Comparison of ENCODE assay signal across 9 mouse cellular contexts in the genomic region with DNA sequence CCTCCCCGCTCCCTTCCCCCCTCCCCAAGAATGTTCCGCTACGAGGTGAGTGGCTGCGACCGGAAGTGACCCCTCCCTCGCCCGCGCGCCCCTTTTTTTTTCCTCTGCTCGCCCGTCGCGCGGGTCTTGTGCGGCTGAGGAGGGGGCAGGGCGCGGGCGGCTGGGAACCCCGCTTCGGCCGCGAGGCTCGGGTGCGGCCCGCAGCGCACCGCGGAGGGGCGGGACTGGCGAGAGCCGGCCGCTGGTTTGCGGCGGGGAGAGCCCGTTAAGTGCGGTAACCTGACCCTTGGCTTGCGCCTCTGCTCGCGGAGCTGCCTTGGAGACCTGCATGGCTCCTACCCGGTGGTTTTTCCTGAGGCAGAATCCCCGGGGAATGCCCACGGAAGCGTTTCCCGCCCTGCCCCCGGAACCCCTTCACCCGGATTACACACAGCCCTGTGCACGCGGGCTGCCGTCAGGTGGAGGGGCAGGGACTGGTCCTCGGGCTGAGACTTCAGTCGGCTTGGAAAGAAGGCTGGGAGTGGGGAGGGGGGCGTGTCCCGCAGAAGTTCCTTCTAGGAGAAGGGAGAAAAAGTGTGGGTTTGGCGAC. TPM values are rescaled to one million over a fixed set of nuclear protein-coding genes. Genes with fewer than 3 reads are reported as not detected.
DNase-seq lines count a peak whose midpoint lies in the region; ATAC-seq and TF ChIP-seq lines count a peak whose summit lies in the region.
"Had no signal": no experiment of that assay in that cellular context is flagged by ENCODE, and none has a peak within 500 bp of the region (broad histone marks: within the 10 kb centered on the region; RNA-seq: fewer than 3 reads in every experiment).

No protein-coding gene starts in this region.

- H3K9ac ChIP-seq in embryonic facial prominence, embryonic 14.5 days (ENCODE audit: low read depth, low read length) = peak overlapping the region; percentile 85
- H3K9ac ChIP-seq in heart, adult 2 months (ENCODE audit: low read depth, low read length) = peak overlapping the region; percentile 94
- H3K9ac ChIP-seq in intestine, postnatal 0 days (ENCODE audit: low read depth, low read length) = peak overlapping the region; percentile 87
- peak overlapping the region; percentile 94 for H3K9ac ChIP-seq in liver, embryonic 14.5 days (replicated peaks)
- H3K9ac ChIP-seq in neural tube, embryonic 13.5 days = peak overlapping the region; percentile 87

- ATAC-seq in CD4-positive, CD25-positive, alpha-beta regulatory T cell, adult 4 months = peak; percentile 51
- peak; percentile 64 for ATAC-seq in embryonic facial prominence, embryonic 14.5 days (ENCODE audit: low read depth)
- peak; percentile 63 for ATAC-seq in intestine, postnatal 0 days
- ATAC-seq in liver, embryonic 14.5 days (ENCODE audit: insufficient read depth) = peak; percentile 68
- peak; percentile 52; the same call in 1 of the 2 replicates for ATAC-seq in neural tube, embryonic 13.5 days (ENCODE audit: low read depth)

- peak overlapping the region; percentile 93 for H3K27ac ChIP-seq in embryonic facial prominence, embryonic 14.5 days (replicated peaks; ENCODE audit: low read depth, low read length)
- H3K27ac ChIP-seq in heart, adult 2 months = peak overlapping the region; percentile 90
- H3K27ac ChIP-seq in intestine, postnatal 0 days (ENCODE audit: low read depth, low read length) = peak overlapping the region; percentile 92
- H3K27ac ChIP-seq in liver, embryonic 14.5 days = peak overlapping the region; percentile 55
- H3K27ac ChIP-seq in neural tube, embryonic 13.5 days (replicated peaks) = peak overlapping the region; percentile 93

- no peak for TF ChIP-seq CTCF in heart, adult 2 months (IDR thresholded peaks at IDR 0.05)
- no peak for TF ChIP-seq CTCF in intestine, postnatal 0 days (IDR thresholded peaks at IDR 0.05; ENCODE audit: low read depth)
- no peak for TF ChIP-seq CTCF in liver, embryonic 14.5 days (IDR thresholded peaks at IDR 0.05; ENCODE audit: low read depth)

- H3K9me3 ChIP-seq in embryonic facial prominence, embryonic 14.5 days (ENCODE audit: control insufficient read depth, low read length) = no peaks in the 10 kb centered on the region
- H3K9me3 ChIP-seq in intestine, postnatal 0 days (ENCODE audit: control insufficient read depth) = no peaks in the 10 kb centered on the region
- no peaks in the 10 kb centered on the region for H3K9me3 ChIP-seq in liver, embryonic 14.5 days (ENCODE audit: control insufficient read depth, low read length)
- no peaks in the 10 kb centered on the region for H3K9me3 ChIP-seq in neural tube, embryonic 13.5 days

- no peak for TF ChIP-seq EP300 in heart, adult 2 months (IDR thresholded peaks at IDR 0.05; ENCODE audit: insufficient read depth, low read depth, low read length)
- TF ChIP-seq EP300 in liver, embryonic 14.5 days (IDR thresholded peaks at IDR 0.05; ENCODE audit: low read depth) = no peak

- H3K27me3 ChIP-seq in embryonic facial prominence, embryonic 14.5 days (replicated peaks; ENCODE audit: control insufficient read depth, insufficient read depth, low read length) = no peaks in the 10 kb centered on the region
- H3K27me3 ChIP-seq in heart, adult 2 months (ENCODE audit: control insufficient read depth, insufficient read depth, low read length) = no peaks in the 10 kb centered on the region
- no peaks in the 10 kb centered on the region for H3K27me3 ChIP-seq in intestine, postnatal 0 days (replicated peaks; ENCODE audit: control insufficient read depth, insufficient read depth, low read length)
- no peaks in the 10 kb centered on the region; the same call in 1 of the 2 replicates for H3K27me3 ChIP-seq in liver, embryonic 14.5 days (ENCODE audit: control insufficient read depth, insufficient read depth, low read length)
- no peaks in the 10 kb centered on the region for H3K27me3 ChIP-seq in neural tube, embryonic 13.5 days

- peaks cover 16% of the 10 kb centered on the region for H3K4me1 ChIP-seq in embryonic facial prominence, embryonic 14.5 days (ENCODE audit: control insufficient read depth, insufficient read depth, low read length)
- peaks cover 4% of the 10 kb centered on the region for H3K4me1 ChIP-seq in heart, adult 2 months (ENCODE audit: control insufficient read depth, insufficient read depth, low read length)
- 0 out of 2 replicates have a peak, but pooled peaks cover 3% of the 10 kb centered on the region for H3K4me1 ChIP-seq in intestine, postnatal 0 days (replicated peaks; ENCODE audit: control insufficient read depth, insufficient read depth, low read length)
- peaks cover 7 to 9% of the 10 kb centered on the region in 2 experiments for H3K4me1 ChIP-seq in liver, embryonic 14.5 days (replicated peaks; ENCODE audit: control insufficient read depth in 2 of 2, insufficient read depth in 2 of 2, low read length in 1 of 2)
- peaks cover 40% of the 10 kb centered on the region for H3K4me1 ChIP-seq in neural tube, embryonic 13.5 days (replicated peaks)

- intact Hi-C loops in heart, adult 2 months (cut with DNase I) = loop anchor here (2.0 to 10.0 kb wide), 4 partner anchors 98 to 1708 kb away; partner anchors contain the start of genes Fen1, Mrpl16 and Tmem258

- peaks cover 18% of the 10 kb centered on the region for H3K36me3 ChIP-seq in embryonic facial prominence, embryonic 14.5 days (ENCODE audit: control insufficient read depth, insufficient read depth, low read length)
- H3K36me3 ChIP-seq in heart, adult 2 months (ENCODE audit: control insufficient read depth, insufficient read depth, low read length) = peaks cover 36% of the 10 kb centered on the region
- no peaks in the 10 kb centered on the region for H3K36me3 ChIP-seq in intestine, postnatal 0 days (ENCODE audit: control insufficient read depth, insufficient read depth)
- peaks cover 5% of the 10 kb centered on the region; the same call in 1 of the 2 replicates for H3K36me3 ChIP-seq in liver, embryonic 14.5 days (replicated peaks; ENCODE audit: control insufficient read depth, insufficient read depth, low read depth)
- peaks cover 16% of the 10 kb centered on the region for H3K36me3 ChIP-seq in neural tube, embryonic 13.5 days

- under 1% methylated on average over 17 of the region's 54 CpGs for WGBS in embryonic facial prominence, embryonic 14.5 days
- 1% methylated on average over 37 of the region's 54 CpGs for WGBS in heart, adult 2 months
- WGBS in intestine, postnatal 0 days = under 1% methylated on average over 51 of the region's 54 CpGs
- WGBS in liver, embryonic 14.5 days (ENCODE audit: insufficient replicate concordance) = under 1% methylated on average over 50 of the region's 54 CpGs
- under 1% methylated on average over 54 of the region's 54 CpGs for WGBS in neural tube, embryonic 13.5 days

- DNase-seq in adrenal gland, adult (ENCODE audit: inconsistent age in 2 of 2, low spot score in 1 of 2) = peak; percentile 74 to 91
- DNase-seq in embryonic facial prominence, embryonic 14.5 days (ENCODE audit: low spot score) = peak; percentile 77
- peak; percentile 70 to 72 for DNase-seq in heart, adult 2 months
- peak; percentile 11 to 23 (median 23) for DNase-seq in liver, embryonic 14.5 days (ENCODE audit: low read depth in 3 of 3, low spot score in 3 of 3)
- peak; percentile 69 for DNase-seq in thymus, postnatal 4 days

- peak overlapping the region; percentile 88 for H3K4me3 ChIP-seq in embryonic facial prominence, embryonic 14.5 days (ENCODE audit: low read depth, low read length)
- peak overlapping the region; percentile 92 for H3K4me3 ChIP-seq in heart, adult 2 months
- peak overlapping the region; percentile 98 for H3K4me3 ChIP-seq in intestine, postnatal 0 days (ENCODE audit: low read depth, low read length)
- peak overlapping the region; percentile 74 to 76 for H3K4me3 ChIP-seq in liver, embryonic 14.5 days (ENCODE audit: insufficient read depth in 1 of 2, low read depth in 2 of 2, low read length in 2 of 2)
- H3K4me3 ChIP-seq in neural tube, embryonic 13.5 days = peak overlapping the region; percentile 93

- no peak for TF ChIP-seq POLR2A in heart, adult 2 months (IDR thresholded peaks at IDR 0.05; ENCODE audit: insufficient read depth, low read depth, low read length)

- peak overlapping the region; percentile 79 for H3K4me2 ChIP-seq in embryonic facial prominence, embryonic 14.5 days (ENCODE audit: low read depth, low read length)
- peak overlapping the region; percentile 67 for H3K4me2 ChIP-seq in intestine, postnatal 0 days (replicated peaks; ENCODE audit: low read depth)
- H3K4me2 ChIP-seq in liver, embryonic 14.5 days (ENCODE audit: low read depth) = peak overlapping the region; percentile 90
- H3K4me2 ChIP-seq in neural tube, embryonic 13.5 days = peak overlapping the region; percentile 84

- H3K79me2 ChIP-seq in heart, adult 2 months (replicated peaks; ENCODE audit: control insufficient read depth, insufficient read depth, low read length) = peaks cover 3% of the 10 kb centered on the region; the same call in 1 of the 2 replicates

RNA-seq across cellular contexts. Expression of gene Patl1, which starts 0.4 kb away (rescaled TPM):
- polyA plus RNA-seq in CD4-positive, CD25-positive, alpha-beta regulatory T cell, adult 4 months (2017; shearing (Covaris generic)) = 10 to 100 TPM; 17.6 to 18.1 TPM
- polyA plus RNA-seq in embryonic facial prominence, embryonic 14.5 days (2014; fragmentation: Nextera tagmentation; extraction: Ambion mirVana) = 18.7 and 19.4 TPM in 2 replicates
- 10 to 100 TPM; 28.6 to 32.7 TPM for total RNA-seq in heart, adult 2 months (2021)
- 19.3 and 23.2 TPM in 2 replicates for polyA plus RNA-seq in heart, adult 2 months (2012; rRNA removed)
- polyA plus RNA-seq in intestine, postnatal 0 days (2015; fragmentation: Nextera tagmentation; extraction: Ambion mirVana) = 8.4 and 9.3 TPM in 2 replicates
- polyA plus RNA-seq in liver, embryonic 14.5 days (2012; rRNA removed) = 8.0 and 8.7 TPM in 2 replicates
- polyA plus RNA-seq in liver, embryonic 14.5 days (2014; fragmentation: Nextera tagmentation; extraction: Ambion mirVana) = 6.0 and 7.1 TPM in 2 replicates
- 15.8 and 18.3 TPM in 2 replicates for polyA plus RNA-seq in neural tube, embryonic 13.5 days (2015; fragmentation: Nextera tagmentation; extraction: Ambion mirVana)

RNA-seq across cellular contexts. Expression of gene Olfr1420, which starts 26.3 kb away (rescaled TPM):
- under 1 TPM in 1 of 2 experiments, not detected in 1; 0.42 TPM for polyA plus RNA-seq in CD4-positive, CD25-positive, alpha-beta regulatory T cell, adult 4 months (2017; shearing (Covaris generic))
- polyA plus RNA-seq in embryonic facial prominence, embryonic 14.5 days (2014; fragmentation: Nextera tagmentation; extraction: Ambion mirVana) = 0.19 and 0.22 TPM in 2 replicates
- not detected for total RNA-seq in heart, adult 2 months (2021)
- not detected in 2 replicates for polyA plus RNA-seq in heart, adult 2 months (2012; rRNA removed)
- 0.05 TPM in 1 of 2 replicates, not detected in the other for polyA plus RNA-seq in intestine, postnatal 0 days (2015; fragmentation: Nextera tagmentation; extraction: Ambion mirVana)
- not detected in 2 replicates for polyA plus RNA-seq in liver, embryonic 14.5 days (2012; rRNA removed)
- not detected in 2 replicates for polyA plus RNA-seq in liver, embryonic 14.5 days (2014; fragmentation: Nextera tagmentation; extraction: Ambion mirVana)
- polyA plus RNA-seq in neural tube, embryonic 13.5 days (2015; fragmentation: Nextera tagmentation; extraction: Ambion mirVana) = not detected in 2 replicates
- polyA plus RNA-seq: large intestine, adult 2 months had no signal

RNA-seq across cellular contexts. Expression of gene Olfr1419, which starts 37.7 kb away (rescaled TPM):
- not detected for polyA plus RNA-seq in CD4-positive, CD25-positive, alpha-beta regulatory T cell, adult 4 months (2017; shearing (Covaris generic))
- polyA plus RNA-seq in embryonic facial prominence, embryonic 14.5 days (2014; fragmentation: Nextera tagmentation; extraction: Ambion mirVana) = not detected in 2 replicates
- not detected for total RNA-seq in heart, adult 2 months (2021)
- polyA plus RNA-seq in heart, adult 2 months (2012; rRNA removed) = not detected in 2 replicates
- polyA plus RNA-seq in intestine, postnatal 0 days (2015; fragmentation: Nextera tagmentation; extraction: Ambion mirVana) = not detected in 2 replicates
- not detected in 2 replicates for polyA plus RNA-seq in liver, embryonic 14.5 days (2012; rRNA removed)
- polyA plus RNA-seq in liver, embryonic 14.5 days (2014; fragmentation: Nextera tagmentation; extraction: Ambion mirVana) = not detected in 2 replicates
- not detected in 2 replicates for polyA plus RNA-seq in neural tube, embryonic 13.5 days (2015; fragmentation: Nextera tagmentation; extraction: Ambion mirVana)
- polyA plus RNA-seq: large intestine, adult 2 months had no signal

RNA-seq across cellular contexts. Expression of gene Olfr1418, which starts 51.8 kb away (rescaled TPM):
- not detected for polyA plus RNA-seq in CD4-positive, CD25-positive, alpha-beta regulatory T cell, adult 4 months (2017; shearing (Covaris generic))
- not detected in 2 replicates for polyA plus RNA-seq in embryonic facial prominence, embryonic 14.5 days (2014; fragmentation: Nextera tagmentation; extraction: Ambion mirVana)
- total RNA-seq in heart, adult 2 months (2021) = not detected
- polyA plus RNA-seq in heart, adult 2 months (2012; rRNA removed) = not detected in 2 replicates
- not detected in 2 replicates for polyA plus RNA-seq in intestine, postnatal 0 days (2015; fragmentation: Nextera tagmentation; extraction: Ambion mirVana)
- polyA plus RNA-seq in liver, embryonic 14.5 days (2012; rRNA removed) = not detected in 2 replicates
- not detected in 2 replicates for polyA plus RNA-seq in liver, embryonic 14.5 days (2014; fragmentation: Nextera tagmentation; extraction: Ambion mirVana)
- not detected in 2 replicates for polyA plus RNA-seq in neural tube, embryonic 13.5 days (2015; fragmentation: Nextera tagmentation; extraction: Ambion mirVana)
- polyA plus RNA-seq: large intestine, adult 2 months had no signal

RNA-seq across cellular contexts. Expression of gene Osbp, which starts 53.1 kb away (rescaled TPM):
- polyA plus RNA-seq in CD4-positive, CD25-positive, alpha-beta regulatory T cell, adult 4 months (2017; shearing (Covaris generic)) = 1 to 10 TPM; 5.5 to 8.0 TPM
- polyA plus RNA-seq in embryonic facial prominence, embryonic 14.5 days (2014; fragmentation: Nextera tagmentation; extraction: Ambion mirVana) = 9.0 and 10.1 TPM in 2 replicates
- 10 to 100 TPM; 81.7 to 95.1 TPM for total RNA-seq in heart, adult 2 months (2021)
- polyA plus RNA-seq in heart, adult 2 months (2012; rRNA removed) = 33.8 and 57.2 TPM in 2 replicates
- 6.2 and 6.9 TPM in 2 replicates for polyA plus RNA-seq in intestine, postnatal 0 days (2015; fragmentation: Nextera tagmentation; extraction: Ambion mirVana)
- 8.2 and 11.7 TPM in 2 replicates for polyA plus RNA-seq in liver, embryonic 14.5 days (2012; rRNA removed)
- 3.9 and 5.0 TPM in 2 replicates for polyA plus RNA-seq in liver, embryonic 14.5 days (2014; fragmentation: Nextera tagmentation; extraction: Ambion mirVana)
- polyA plus RNA-seq in neural tube, embryonic 13.5 days (2015; fragmentation: Nextera tagmentation; extraction: Ambion mirVana) = 4.5 and 4.7 TPM in 2 replicates

Comparison
In these comparisons a context has a peak if more than half of its experiments do, and no peak if none do; other contexts are left out.
1. Peak in every context shown above with its lines: DNase-seq, ATAC-seq, H3K4me3 ChIP-seq and H3K27ac ChIP-seq.
2. DNase-seq: peak in every context shown above with its lines; median percentile 82 in adrenal gland, adult; 77 in embryonic facial prominence, embryonic 14.5 days; 71 in heart, adult 2 months; 69 in thymus, postnatal 4 days; 23 in liver, embryonic 14.5 days.